Mouse (Mus musculus) liver, embryonic 13.5 days (tissue): Measurements from ENCODE around the gene Agxt. TPM values are rescaled to one million over a fixed set of nuclear protein-coding genes. Genes with fewer than 3 reads are reported as not detected.
A peak's percentile ranks its signal among the peaks of the same experiment; 100 is the strongest.

ENCODE experiments used
- ATAC-seq: fragments of 200-750 bp; cut with Nextera tagmentation; 2 replicates; pipeline ENCODE4 v1.8.0; 2017; ENCODE audit warnings: low read depth, mild to moderate bottlenecking, moderate number of reproducible peaks, moderate library complexity
- DNase-seq: peaks from one replicate; pipeline ENCODE4 v3.0.0; 2022
- H3K27ac ChIP-seq: fragments of 300-500 bp; sonication (generic); 2 replicates; pipeline ENCODE4 v1.5.1; 2015; ENCODE audit warnings: moderate library complexity, mild to moderate bottlenecking, inconsistent platforms
- H3K27me3 ChIP-seq: fragments of 300-500 bp; sonication (generic); 2 replicates; pipeline ENCODE4 v1.6.1; 2015; ENCODE audit warnings: mild to moderate bottlenecking, inconsistent platforms
- H3K36me3 ChIP-seq: fragments of 300-500 bp; sonication (generic); 2 replicates; pipeline ENCODE4 v1.6.1; 2015; ENCODE audit warnings: mild to moderate bottlenecking, inconsistent platforms
- H3K4me1 ChIP-seq: fragments of 300-500 bp; sonication (generic); replicated peaks from 2 replicates; pipeline ENCODE4 v1.6.1; 2015; ENCODE audit warnings: inconsistent platforms
- H3K4me2 ChIP-seq: fragments of 300-500 bp; sonication (generic); 2 replicates; pipeline ENCODE4 v1.6.1; 2015; ENCODE audit warnings: inconsistent platforms, mild to moderate bottlenecking, moderate library complexity
- H3K4me3 ChIP-seq: fragments of 300-500 bp; sonication (generic); replicated peaks from 2 replicates; pipeline ENCODE4 v1.5.1; 2015; ENCODE audit warnings: mild to moderate bottlenecking, inconsistent platforms
- H3K9ac ChIP-seq: fragments of 300-500 bp; sonication (generic); 2 replicates; pipeline ENCODE4 v1.6.1; 2015; ENCODE audit warnings: mild to moderate bottlenecking, inconsistent platforms
- H3K9me3 ChIP-seq: fragments of 300-500 bp; sonication (generic); replicated peaks from 2 replicates; pipeline ENCODE4 v1.6.1; 2016; ENCODE audit warnings: inconsistent platforms
- WGBS: fragments of 180-500 bp; shearing (Covaris S2); methylation state at CpG from one replicate; pipeline ENCODE4 v1.1.7; 2015; ENCODE audit not compliant: insufficient replicate concordance; 5-methylcytosine and 5-hydroxymethylcytosine counted together
- polyA plus RNA-seq: library from polyadenylated mRNA; unstranded; fragments of >200 nt; fragmentation: Nextera tagmentation; extraction: Ambion mirVana; gene quantifications from 2 replicates; pipeline ENCODE4 v1.2.1, GENCODE M21; 2015

Agxt gene
- 4.3 and 4.7 TPM in 2 replicates for polyA plus RNA-seq

- Histone ChIP-seq H3K9me3 (no peaks in the 10 kb centered on the region), H3K4me1 (peaks cover 6% of the 10 kb centered on the region; the same call in 1 of the 2 replicates), H3K4me3 (no peak within 1 kb of the TSS), H3K27me3 (no peaks in the 10 kb centered on the region), H3K4me2 (no peak within 1 kb of the TSS), H3K27ac (no peak within 1 kb of the TSS), H3K9ac (no peak within 1 kb of the TSS), H3K36me3 (no peaks in the 10 kb centered on the region)
- 65% methylated on average over 12 of the region's 12 CpGs for WGBS
- no peak for ATAC-seq
- no peak for DNase-seq
Observed at GRCm38 (mm10) chr1:93135036-93135526, at the start of gene Agxt. Gene Agxt (plus strand): TSS chr1:93135240.

GRCm38 (mm10) chr1:93092582-93092981 is 42.5 kb upstream of the Agxt start:
- Histone ChIP-seq H3K27me3 (0 out of 2 replicates have a peak, but pooled peaks cover 1% of the 10 kb centered on the region), H3K4me2 (no peak overlapping the region), H3K36me3 (no peaks in the 10 kb centered on the region), H3K9me3 (no peaks in the 10 kb centered on the region), H3K27ac (no peak overlapping the region), H3K4me3 (no peak overlapping the region), H3K9ac (no peak overlapping the region), H3K4me1 (no peaks in the 10 kb centered on the region)
- ATAC-seq = no peak
- no peak for DNase-seq
- WGBS = 86% methylated on average over 3 of the region's 3 CpGs

- H3K27ac ChIP-seq = no peak overlapping the region
- 55% methylated on average over 5 of the region's 5 CpGs for WGBS
- no peaks in the 10 kb centered on the region for H3K9me3 ChIP-seq
- no peak for ATAC-seq
- no peaks in the 10 kb centered on the region for H3K36me3 ChIP-seq
- peaks cover 62% of the 10 kb centered on the region for H3K27me3 ChIP-seq
- H3K4me3 ChIP-seq = no peak overlapping the region
- no peaks in the 10 kb centered on the region for H3K4me1 ChIP-seq
- no peak for DNase-seq
- no peak overlapping the region for H3K9ac ChIP-seq
- no peak overlapping the region for H3K4me2 ChIP-seq
Observed at GRCm38 (mm10) chr1:93098956-93099355, 36.1 kb upstream of the Agxt start.

- no peak for ATAC-seq
- Histone ChIP-seq H3K27ac (no peak overlapping the region), H3K27me3 (peaks cover 62% of the 10 kb centered on the region), H3K9ac (no peak overlapping the region), H3K4me2 (peak overlapping the region; percentile 55), H3K4me3 (peak overlapping the region; percentile 36), H3K4me1 (no peaks in the 10 kb centered on the region), H3K9me3 (no peaks in the 10 kb centered on the region), H3K36me3 (no peaks in the 10 kb centered on the region)
- 8% methylated on average over 18 of the region's 18 CpGs for WGBS
- no peak for DNase-seq
Observed at GRCm38 (mm10) chr1:93100243-93100575, 34.8 kb upstream of the Agxt start.

- peak overlapping the region; percentile 55 for H3K4me2 ChIP-seq
- peak overlapping the region; percentile 36 for H3K4me3 ChIP-seq
- no peaks in the 10 kb centered on the region for H3K9me3 ChIP-seq
- WGBS = 3% methylated on average over 47 of the region's 49 CpGs
- H3K9ac ChIP-seq = no peak overlapping the region
- no peaks in the 10 kb centered on the region for H3K36me3 ChIP-seq
- H3K27ac ChIP-seq = no peak overlapping the region
- H3K27me3 ChIP-seq = peaks cover 62% of the 10 kb centered on the region
- DNase-seq (no peak), ATAC-seq (no peak)
- no peaks in the 10 kb centered on the region for H3K4me1 ChIP-seq
Observed at GRCm38 (mm10) chr1:93100576-93101491, 34.2 kb upstream of the Agxt start.

GRCm38 (mm10) chr1:93101571-93102061 is 33.4 kb upstream of the Agxt start, which contains the start of gene Kif1a:
Gene Kif1a (minus strand): TSS chr1:93101951.
- WGBS = 2% methylated on average over 38 of the region's 39 CpGs
- DNase-seq (no peak), ATAC-seq (no peak)
- Histone ChIP-seq H3K27ac (no peak within 1 kb of the TSS), H3K36me3 (no peaks in the 10 kb centered on the region), H3K27me3 (peaks cover 62% of the 10 kb centered on the region), H3K4me2 (peak within 1 kb of the TSS; percentile 55), H3K9ac (no peak within 1 kb of the TSS), H3K4me3 (peak within 1 kb of the TSS; percentile 36), H3K4me1 (no peaks in the 10 kb centered on the region), H3K9me3 (no peaks in the 10 kb centered on the region)

- Histone ChIP-seq H3K27ac (no peak overlapping the region), H3K9ac (no peak overlapping the region), H3K9me3 (no peaks in the 10 kb centered on the region), H3K4me2 (no peak overlapping the region), H3K4me1 (no peaks in the 10 kb centered on the region), H3K27me3 (peaks cover 60% of the 10 kb centered on the region), H3K36me3 (no peaks in the 10 kb centered on the region), H3K4me3 (no peak overlapping the region)
- WGBS = 49% methylated on average over 7 of the region's 7 CpGs
- no peak for ATAC-seq
- no peak for DNase-seq
Observed at GRCm38 (mm10) chr1:93102700-93103099, 32.3 kb upstream of the Agxt start.

GRCm38 (mm10) chr1:93114713-93115463 is 20.2 kb upstream of the Agxt start:
- 27% methylated on average over 21 of the region's 21 CpGs for WGBS
- Histone ChIP-seq H3K36me3 (no peaks in the 10 kb centered on the region), H3K9ac (no peak overlapping the region), H3K4me2 (peak overlapping the region; percentile 32), H3K4me3 (no peak overlapping the region), H3K4me1 (peaks cover 7% of the 10 kb centered on the region; the same call in 1 of the 2 replicates), H3K27me3 (0 out of 2 replicates have a peak, but pooled peaks cover 7% of the 10 kb centered on the region), H3K27ac (no peak overlapping the region), H3K9me3 (no peaks in the 10 kb centered on the region; the same call in 1 of the 2 replicates)
- ATAC-seq (peak; percentile 75), DNase-seq (peak; percentile 57)

GRCm38 (mm10) chr1:93115471-93115870 is 19.6 kb upstream of the Agxt start:
- Histone ChIP-seq H3K27me3 (0 out of 2 replicates have a peak, but pooled peaks cover 7% of the 10 kb centered on the region), H3K27ac (no peak overlapping the region), H3K4me1 (peaks cover 7% of the 10 kb centered on the region; the same call in 1 of the 2 replicates), H3K9ac (no peak overlapping the region), H3K36me3 (no peaks in the 10 kb centered on the region), H3K4me3 (no peak overlapping the region), H3K9me3 (no peaks in the 10 kb centered on the region; the same call in 1 of the 2 replicates), H3K4me2 (peak overlapping the region; percentile 32)
- 26% methylated on average over 13 of the region's 13 CpGs for WGBS
- DNase-seq (no peak), ATAC-seq (no peak)

- no peak for ATAC-seq
- H3K27ac ChIP-seq = no peak overlapping the region
- H3K4me3 ChIP-seq = no peak overlapping the region
- 24% methylated on average over 4 of the region's 4 CpGs for WGBS
- no peak overlapping the region for H3K9ac ChIP-seq
- H3K36me3 ChIP-seq = no peaks in the 10 kb centered on the region
- H3K4me1 ChIP-seq = peaks cover 11% of the 10 kb centered on the region; the same call in 1 of the 2 replicates
- H3K9me3 ChIP-seq = no peaks in the 10 kb centered on the region
- no peak for DNase-seq
- H3K4me2 ChIP-seq = no peak overlapping the region
- H3K27me3 ChIP-seq = 0 out of 2 replicates have a peak, but pooled peaks cover 7% of the 10 kb centered on the region
Observed at GRCm38 (mm10) chr1:93118816-93119215, 16.2 kb upstream of the Agxt start.
